Mouse (Mus musculus): ENCODE measurements around the gene Vmn2r12. TPM values are rescaled to one million over a fixed set of nuclear protein-coding genes. Genes with fewer than 3 reads are reported as not detected.
"Not testable (repeated sequence)": the region's sequence is repeated elsewhere in the genome, so short reads cannot be mapped to it uniquely, and the experiment has no call there.

Vmn2r12 gene
- not detected in 2 replicates for polyA plus RNA-seq (2014; fragmentation: Nextera tagmentation; extraction: Ambion mirVana)

GRCm38 (mm10) chr5:109097850-109098249 is at the start of gene Vmn2r12:
Gene Vmn2r12 (minus strand): TSS chr5:109097950.
- WGBS = 80% methylated on average over 5 of the region's 5 CpGs
- not testable (repeated sequence) for H3K4me3 ChIP-seq (ENCODE audit: low read depth, low read length); DNase-seq (ENCODE audit: low spot score); H3K9me3 ChIP-seq (ENCODE audit: control insufficient read depth, low read length); H3K4me1 ChIP-seq (replicated peaks; ENCODE audit: control insufficient read depth, insufficient read depth, low read length); H3K27ac ChIP-seq (ENCODE audit: low read depth, low read length); ATAC-seq (replicated peaks; ENCODE audit: low FRiP score); H3K27me3 ChIP-seq (replicated peaks; ENCODE audit: control insufficient read depth, insufficient read depth, low read length); H3K4me2 ChIP-seq; H3K9ac ChIP-seq (ENCODE audit: low read depth, low read length); H3K36me3 ChIP-seq (ENCODE audit: control insufficient read depth, insufficient read depth, low read length)

GRCm38 (mm10) chr5:109139546-109139945 is 41.8 kb upstream of the Vmn2r12 start:
- DNase-seq (ENCODE audit: low spot score) = no peak
- no peak for ATAC-seq (replicated peaks; ENCODE audit: low FRiP score)
- H3K4me3 ChIP-seq (ENCODE audit: low read depth, low read length) = no peak overlapping the region
- no peaks in the 10 kb centered on the region for H3K36me3 ChIP-seq (ENCODE audit: control insufficient read depth, insufficient read depth, low read length)
- H3K27ac ChIP-seq (ENCODE audit: low read depth, low read length) = no peak overlapping the region
- no peaks in the 10 kb centered on the region for H3K4me1 ChIP-seq (replicated peaks; ENCODE audit: control insufficient read depth, insufficient read depth, low read length)
- H3K4me2 ChIP-seq = no peak overlapping the region
- no peaks in the 10 kb centered on the region for H3K27me3 ChIP-seq (replicated peaks; ENCODE audit: control insufficient read depth, insufficient read depth, low read length)
- 67% methylated on average over 2 of the region's 2 CpGs for WGBS
- no peak overlapping the region for H3K9ac ChIP-seq (ENCODE audit: low read depth, low read length)
- no peaks in the 10 kb centered on the region for H3K9me3 ChIP-seq (ENCODE audit: control insufficient read depth, low read length)

GRCm38 (mm10) chr5:109136731-109137130 is 39.0 kb upstream of the Vmn2r12 start:
- no peak overlapping the region for H3K4me2 ChIP-seq
- H3K9ac ChIP-seq (ENCODE audit: low read depth, low read length) = no peak overlapping the region
- no peak overlapping the region for H3K4me3 ChIP-seq (ENCODE audit: low read depth, low read length)
- WGBS = 66% methylated on average over 2 of the region's 2 CpGs
- H3K9me3 ChIP-seq (ENCODE audit: control insufficient read depth, low read length) = no peaks in the 10 kb centered on the region; the same call in 1 of the 2 replicates
- H3K36me3 ChIP-seq (ENCODE audit: control insufficient read depth, insufficient read depth, low read length) = no peaks in the 10 kb centered on the region
- ATAC-seq (replicated peaks; ENCODE audit: low FRiP score) (no peak), DNase-seq (ENCODE audit: low spot score) (no peak)
- H3K27me3 ChIP-seq (replicated peaks; ENCODE audit: control insufficient read depth, insufficient read depth, low read length) = no peaks in the 10 kb centered on the region
- no peaks in the 10 kb centered on the region for H3K4me1 ChIP-seq (replicated peaks; ENCODE audit: control insufficient read depth, insufficient read depth, low read length)
- no peak overlapping the region for H3K27ac ChIP-seq (ENCODE audit: low read depth, low read length)

- not testable (repeated sequence) for H3K9ac ChIP-seq (ENCODE audit: low read depth, low read length); H3K9me3 ChIP-seq (ENCODE audit: control insufficient read depth, low read length); H3K36me3 ChIP-seq (ENCODE audit: control insufficient read depth, insufficient read depth, low read length); H3K4me1 ChIP-seq (replicated peaks; ENCODE audit: control insufficient read depth, insufficient read depth, low read length); H3K27ac ChIP-seq (ENCODE audit: low read depth, low read length); H3K27me3 ChIP-seq (replicated peaks; ENCODE audit: control insufficient read depth, insufficient read depth, low read length); H3K4me2 ChIP-seq; H3K4me3 ChIP-seq (ENCODE audit: low read depth, low read length); DNase-seq (ENCODE audit: low spot score); ATAC-seq (replicated peaks; ENCODE audit: low FRiP score)
- WGBS = 67% methylated on average over 3 of the region's 3 CpGs
Measured at GRCm38 (mm10) chr5:109096482-109096881, 1.3 kb downstream of the Vmn2r12 start.

- H3K36me3 ChIP-seq (ENCODE audit: control insufficient read depth, insufficient read depth, low read length); H3K27me3 ChIP-seq (replicated peaks; ENCODE audit: control insufficient read depth, insufficient read depth, low read length); ATAC-seq (replicated peaks; ENCODE audit: low FRiP score); H3K9me3 ChIP-seq (ENCODE audit: control insufficient read depth, low read length); H3K4me2 ChIP-seq; H3K27ac ChIP-seq (ENCODE audit: low read depth, low read length); H3K9ac ChIP-seq (ENCODE audit: low read depth, low read length); H3K4me1 ChIP-seq (replicated peaks; ENCODE audit: control insufficient read depth, insufficient read depth, low read length); DNase-seq (ENCODE audit: low spot score); H3K4me3 ChIP-seq (ENCODE audit: low read depth, low read length): not testable (repeated sequence)
- WGBS = 41% methylated on average over 4 of the region's 4 CpGs
Measured at GRCm38 (mm10) chr5:109072016-109072415, 25.7 kb downstream of the Vmn2r12 start.

- not testable (repeated sequence) for DNase-seq (ENCODE audit: low spot score); H3K9ac ChIP-seq (ENCODE audit: low read depth, low read length); H3K9me3 ChIP-seq (ENCODE audit: control insufficient read depth, low read length); ATAC-seq (replicated peaks; ENCODE audit: low FRiP score); H3K27me3 ChIP-seq (replicated peaks; ENCODE audit: control insufficient read depth, insufficient read depth, low read length); H3K36me3 ChIP-seq (ENCODE audit: control insufficient read depth, insufficient read depth, low read length); H3K27ac ChIP-seq (ENCODE audit: low read depth, low read length); H3K4me2 ChIP-seq; H3K4me1 ChIP-seq (replicated peaks; ENCODE audit: control insufficient read depth, insufficient read depth, low read length); H3K4me3 ChIP-seq (ENCODE audit: low read depth, low read length)
- 79% methylated on average over 3 of the region's 3 CpGs for WGBS
Measured at GRCm38 (mm10) chr5:109059469-109059868, 38.3 kb downstream of the Vmn2r12 start, which contains the start of gene Vmn2r11. Gene Vmn2r11 (minus strand): TSS chr5:109059569.

GRCm38 (mm10) chr5:109055286-109055685 is 42.5 kb downstream of the Vmn2r12 start:
- H3K27me3 ChIP-seq (replicated peaks; ENCODE audit: control insufficient read depth, insufficient read depth, low read length) = no peaks in the 10 kb centered on the region
- no peak overlapping the region for H3K27ac ChIP-seq (ENCODE audit: low read depth, low read length)
- 72% methylated on average over 1 of the region's 1 CpGs for WGBS

More at GRCm38 (mm10) chr5:109055286-109055685, 42.5 kb downstream of the Vmn2r12 start:
- DNase-seq (ENCODE audit: low spot score) = no peak
- no peak overlapping the region for H3K4me2 ChIP-seq
- H3K36me3 ChIP-seq (ENCODE audit: control insufficient read depth, insufficient read depth, low read length) = no peaks in the 10 kb centered on the region
- ATAC-seq (replicated peaks; ENCODE audit: low FRiP score) = no peak
- H3K4me1 ChIP-seq (replicated peaks; ENCODE audit: control insufficient read depth, insufficient read depth, low read length) = no peaks in the 10 kb centered on the region
- H3K9me3 ChIP-seq (ENCODE audit: control insufficient read depth, low read length) = no peaks in the 10 kb centered on the region
- H3K4me3 ChIP-seq (ENCODE audit: low read depth, low read length) = no peak overlapping the region
- no peak overlapping the region for H3K9ac ChIP-seq (ENCODE audit: low read depth, low read length)

Other genes with a start within 250 kb of the Vmn2r12 start
- not detected in 2 replicates for gene Vmn2r9, start 245.3 kb downstream of the Vmn2r12 start, polyA plus RNA-seq (2014; fragmentation: Nextera tagmentation; extraction: Ambion mirVana)
- not detected in 2 replicates for gene Vmn2r10, start 91.4 kb downstream of the Vmn2r12 start, polyA plus RNA-seq (2014; fragmentation: Nextera tagmentation; extraction: Ambion mirVana)
- gene Vmn2r11, start 38.4 kb downstream of the Vmn2r12 start, polyA plus RNA-seq (2014; fragmentation: Nextera tagmentation; extraction: Ambion mirVana) = not detected in 2 replicates
- not detected in 2 replicates for gene Vmn2r13, start 94.2 kb upstream of the Vmn2r12 start, polyA plus RNA-seq (2014; fragmentation: Nextera tagmentation; extraction: Ambion mirVana)
- gene Vmn2r14, start 126.8 kb upstream of the Vmn2r12 start, polyA plus RNA-seq (2014; fragmentation: Nextera tagmentation; extraction: Ambion mirVana) = not detected in 2 replicates
- gene Vmn2r15, start 199.7 kb upstream of the Vmn2r12 start, polyA plus RNA-seq (2014; fragmentation: Nextera tagmentation; extraction: Ambion mirVana) = not detected in 2 replicates
- gene Vmn2r16, start 232.2 kb upstream of the Vmn2r12 start, polyA plus RNA-seq (2014; fragmentation: Nextera tagmentation; extraction: Ambion mirVana) = not detected in 2 replicates

All from liver, embryonic 11.5 days (tissue).